Mouse (Mus musculus) neural tube, embryonic 15.5 days (tissue): Measurements from ENCODE around the gene D930007J09Rik. TPM values are rescaled to one million over a fixed set of nuclear protein-coding genes. Genes with fewer than 3 reads are reported as not detected.

ENCODE experiments used
- ATAC-seq: fragments of 200-750 bp; cut with Nextera tagmentation; 2 replicates; pipeline ENCODE4 v1.8.0; 2017; ENCODE audit warnings: mild to moderate bottlenecking, moderate TSS enrichment, moderate library complexity; ENCODE audit not compliant: low FRiP score
- H3K27ac ChIP-seq: fragments of 300-500 bp; sonication (generic); replicated peaks from 2 replicates; pipeline ENCODE4 v1.5.1; 2015; ENCODE audit warnings: mild to moderate bottlenecking, inconsistent platforms
- H3K27me3 ChIP-seq: fragments of 300-500 bp; sonication (generic); replicated peaks from 2 replicates; pipeline ENCODE4 v1.6.1; 2015; ENCODE audit warnings: inconsistent platforms
- H3K36me3 ChIP-seq: fragments of 300-500 bp; sonication (generic); 2 replicates; pipeline ENCODE4 v1.6.1; 2015; ENCODE audit warnings: inconsistent platforms
- H3K4me1 ChIP-seq: fragments of 300-500 bp; sonication (generic); 2 replicates; pipeline ENCODE4 v1.6.1; 2015; ENCODE audit warnings: inconsistent platforms
- H3K4me2 ChIP-seq: fragments of 300-500 bp; sonication (generic); 2 replicates; pipeline ENCODE4 v1.6.1; 2015; ENCODE audit warnings: inconsistent platforms, mild to moderate bottlenecking, moderate library complexity
- H3K4me3 ChIP-seq: fragments of 300-500 bp; sonication (generic); replicated peaks from 2 replicates; pipeline ENCODE4 v1.5.1; 2015; ENCODE audit warnings: mild to moderate bottlenecking, inconsistent platforms
- H3K9ac ChIP-seq: fragments of 300-500 bp; sonication (generic); replicated peaks from 2 replicates; pipeline ENCODE4 v1.6.1; 2015; ENCODE audit warnings: mild to moderate bottlenecking, inconsistent platforms
- H3K9me3 ChIP-seq: fragments of 300-500 bp; sonication (generic); replicated peaks from 2 replicates; pipeline ENCODE4 v1.6.1; 2016; ENCODE audit warnings: inconsistent platforms
- WGBS: fragments of 180-500 bp; shearing (Covaris S2); methylation state at CpG from one replicate; pipeline ENCODE4 v1.1.7; 2015; ENCODE audit warnings: mixed read lengths; 5-methylcytosine and 5-hydroxymethylcytosine counted together
- polyA plus RNA-seq: library from polyadenylated mRNA; unstranded; fragments of >200 nt; fragmentation: Nextera tagmentation; extraction: Ambion mirVana; gene quantifications from 2 replicates; pipeline ENCODE4 v1.2.1, GENCODE M21; 2015

D930007J09Rik gene
- polyA plus RNA-seq, 1 experiment from 2014 or later = not detected

GRCm38 (mm10) chr13:32807624-32808023 lies 5.0 kb upstream of the D930007J09Rik start:
- H3K9ac ChIP-seq = no peak overlapping the region
- 74% methylated on average over 3 of the region's 3 CpGs for WGBS
- no peaks in the 10 kb centered on the region for H3K9me3 ChIP-seq
- H3K4me3 ChIP-seq = no peak overlapping the region
- ATAC-seq = no peak
- H3K4me2 ChIP-seq = no peak overlapping the region
- H3K36me3 ChIP-seq = peaks cover 28% of the 10 kb centered on the region
- H3K27ac ChIP-seq = no peak overlapping the region
- H3K27me3 ChIP-seq = no peaks in the 10 kb centered on the region
- H3K4me1 ChIP-seq = peaks cover 24% of the 10 kb centered on the region

DNA sequence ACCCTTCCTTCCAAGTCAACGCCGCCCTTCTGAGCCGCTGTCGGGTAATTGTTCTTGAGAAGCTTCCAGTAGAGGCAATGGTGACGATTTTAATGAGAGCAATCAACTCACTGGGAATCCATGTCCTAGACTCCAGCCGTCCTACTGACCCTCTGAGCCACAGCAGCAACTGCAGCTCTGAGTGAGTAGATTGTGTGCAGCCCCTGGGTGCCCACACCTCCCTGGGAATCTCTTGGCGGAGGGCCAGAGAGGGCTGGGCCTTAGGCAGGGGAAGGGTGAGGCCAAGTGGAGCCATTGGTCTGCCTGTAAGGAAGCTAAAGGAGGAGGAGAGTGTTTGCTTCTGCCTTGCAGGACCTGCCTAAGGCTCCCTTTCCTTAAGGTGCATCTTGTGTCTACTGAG lies 4.2 kb upstream of the D930007J09Rik start:
- Histone ChIP-seq H3K9me3 (no peaks in the 10 kb centered on the region), H3K4me1 (peaks cover 24% of the 10 kb centered on the region), H3K27me3 (no peaks in the 10 kb centered on the region), H3K36me3 (peaks cover 25% of the 10 kb centered on the region), H3K4me3 (no peak overlapping the region), H3K27ac (no peak overlapping the region), H3K4me2 (no peak overlapping the region), H3K9ac (no peak overlapping the region)
- no peak for ATAC-seq
- WGBS = 71% methylated on average over 7 of the region's 7 CpGs

GRCm38 (mm10) chr13:32803701-32804345 lies 1.2 kb upstream of the D930007J09Rik start:
- Histone ChIP-seq H3K27ac (no peak overlapping the region), H3K4me2 (peak overlapping the region; percentile 78), H3K9ac (peak overlapping the region; percentile 87), H3K27me3 (no peaks in the 10 kb centered on the region), H3K36me3 (peaks cover 18% of the 10 kb centered on the region), H3K9me3 (no peaks in the 10 kb centered on the region), H3K4me3 (peak overlapping the region; percentile 69), H3K4me1 (peaks cover 30% of the 10 kb centered on the region)
- ATAC-seq = no peak
- WGBS = 51% methylated on average over 4 of the region's 4 CpGs

GRCm38 (mm10) chr13:32801693-32802221 lies 892 bp downstream of the D930007J09Rik start, which contains the start of gene Wrnip1:
Gene Wrnip1, plus strand, starts transcription at chr13:32802038.
- H3K4me1 ChIP-seq = peaks cover 30% of the 10 kb centered on the region
- ATAC-seq = peak; percentile 99
- no peaks in the 10 kb centered on the region for H3K27me3 ChIP-seq
- 1% methylated on average over 41 of the region's 51 CpGs for WGBS
- peak within 1 kb of the TSS; percentile 69 for H3K4me3 ChIP-seq
- H3K36me3 ChIP-seq = peaks cover 6% of the 10 kb centered on the region
- H3K4me2 ChIP-seq = peak within 1 kb of the TSS; percentile 78
- peak within 1 kb of the TSS; percentile 87 for H3K9ac ChIP-seq
- peak within 1 kb of the TSS; percentile 88 for H3K27ac ChIP-seq
- no peaks in the 10 kb centered on the region for H3K9me3 ChIP-seq

DNA sequence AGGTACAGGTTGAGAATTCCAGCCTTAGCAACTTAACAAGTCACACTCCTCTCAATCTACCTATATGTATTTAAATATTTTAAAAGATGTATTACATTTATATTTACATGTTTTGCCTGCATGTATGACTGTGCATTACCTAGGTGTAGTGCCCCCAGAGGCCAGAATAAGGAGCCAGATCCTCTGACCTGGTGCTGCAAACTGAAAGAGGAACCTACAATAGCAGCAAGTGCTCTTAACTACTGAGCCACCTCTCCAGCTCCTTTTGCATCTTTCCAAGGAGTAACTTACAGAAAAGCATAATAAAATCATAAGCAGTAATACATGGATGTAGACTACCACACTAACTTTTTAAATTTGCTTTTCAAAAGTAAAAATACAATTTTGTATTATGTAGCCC lies 1.8 kb downstream of the D930007J09Rik start:
- Histone ChIP-seq H3K9me3 (no peaks in the 10 kb centered on the region), H3K4me1 (peaks cover 32% of the 10 kb centered on the region), H3K9ac (peak overlapping the region; percentile 42; the same call in 1 of the 2 replicates), H3K27ac (peak overlapping the region; percentile 77; the same call in 1 of the 2 replicates), H3K27me3 (no peaks in the 10 kb centered on the region), H3K36me3 (no peaks in the 10 kb centered on the region; the same call in 1 of the 2 replicates), H3K4me2 (peak overlapping the region; percentile 61), H3K4me3 (peak overlapping the region; percentile 69)
- ATAC-seq = no peak

DNA sequence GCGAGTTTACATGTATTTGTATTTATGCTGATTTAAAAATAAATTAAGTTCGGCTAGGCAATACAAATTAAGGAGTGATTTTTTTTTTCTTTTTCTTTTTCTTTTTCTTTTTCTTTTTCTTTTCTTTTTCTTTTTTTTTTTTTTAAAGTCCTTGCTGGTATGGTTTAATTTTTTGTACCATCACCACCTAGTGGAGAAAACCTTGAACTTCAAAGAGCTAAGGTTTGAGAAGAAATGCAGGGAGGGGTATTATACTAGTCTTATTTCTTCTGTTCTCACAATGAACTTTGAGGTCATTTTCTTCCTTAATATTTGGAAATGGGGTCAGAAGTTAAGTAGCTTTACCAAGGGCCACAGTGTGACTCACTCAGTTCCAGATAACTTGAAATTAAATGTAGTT lies 3.5 kb downstream of the D930007J09Rik start:
- no peak overlapping the region for H3K27ac ChIP-seq
- ATAC-seq = no peak
- H3K4me2 ChIP-seq = no peak overlapping the region
- no peaks in the 10 kb centered on the region for H3K36me3 ChIP-seq
- no peak overlapping the region for H3K9ac ChIP-seq
- H3K4me3 ChIP-seq = no peak overlapping the region
- H3K27me3 ChIP-seq = no peaks in the 10 kb centered on the region
- 80% methylated on average over 2 of the region's 2 CpGs for WGBS
- H3K4me1 ChIP-seq = peaks cover 21% of the 10 kb centered on the region
- H3K9me3 ChIP-seq = no peaks in the 10 kb centered on the region

- Histone ChIP-seq H3K4me1 (peaks cover 8% of the 10 kb centered on the region), H3K36me3 (no peaks in the 10 kb centered on the region), H3K9ac (no peak overlapping the region), H3K27me3 (no peaks in the 10 kb centered on the region), H3K27ac (no peak overlapping the region), H3K9me3 (no peaks in the 10 kb centered on the region), H3K4me2 (no peak overlapping the region), H3K4me3 (no peak overlapping the region)
- no peak for ATAC-seq
- 96% methylated on average over 1 of the region's 1 CpGs for WGBS
These were observed 5.6 kb downstream of the D930007J09Rik start for GRCm38 (mm10) chr13:32797085-32797484.

DNA sequence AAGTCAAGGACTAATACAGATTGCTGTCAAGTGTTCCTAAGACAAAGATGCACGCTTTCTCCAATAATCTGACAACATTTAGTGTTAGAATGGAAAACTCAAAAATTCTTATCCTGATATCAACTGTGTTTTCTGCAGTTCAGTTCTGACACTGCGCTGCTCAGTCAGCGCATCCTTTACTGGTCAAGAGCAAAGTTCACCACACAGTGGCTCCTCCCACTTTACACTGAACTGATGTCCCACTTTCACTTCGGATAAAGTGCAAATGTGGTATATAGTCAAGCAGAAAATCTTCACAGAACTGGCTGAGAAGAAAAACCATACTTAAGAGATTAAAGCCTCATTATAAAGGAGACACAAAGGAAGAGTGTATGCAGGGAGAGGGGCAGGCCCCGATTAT lies 7.5 kb downstream of the D930007J09Rik start:
- no peak for ATAC-seq
- no peak overlapping the region for H3K4me2 ChIP-seq
- no peak overlapping the region for H3K27ac ChIP-seq
- no peak overlapping the region for H3K9ac ChIP-seq
- no peaks in the 10 kb centered on the region for H3K36me3 ChIP-seq
- H3K27me3 ChIP-seq = no peaks in the 10 kb centered on the region
- H3K4me1 ChIP-seq = 0 out of 2 replicates have a peak, but pooled peaks cover 2% of the 10 kb centered on the region
- no peaks in the 10 kb centered on the region for H3K9me3 ChIP-seq
- 91% methylated on average over 5 of the region's 5 CpGs for WGBS
- no peak overlapping the region for H3K4me3 ChIP-seq

DNA sequence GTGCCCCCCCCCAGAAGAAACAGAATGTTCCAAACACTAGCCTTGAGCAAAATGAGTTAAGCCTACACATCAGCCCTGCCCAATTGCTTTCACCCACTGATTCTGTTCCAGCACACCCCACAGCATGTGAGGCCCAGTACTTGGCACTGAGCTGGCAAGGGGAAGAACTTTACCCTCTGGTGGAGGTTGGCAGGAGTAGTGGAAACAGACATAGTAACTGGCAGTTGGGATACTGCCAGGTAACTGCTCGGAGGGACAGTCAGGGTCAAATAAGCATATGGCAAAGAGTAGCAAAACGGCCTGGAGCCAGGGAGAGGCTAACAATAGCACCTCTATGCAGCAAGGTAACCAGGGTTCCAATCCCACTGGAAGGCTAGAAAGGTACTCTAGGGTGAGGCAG lies 8.0 kb downstream of the D930007J09Rik start:
- no peak for ATAC-seq
- H3K4me2 ChIP-seq = no peak overlapping the region
- no peak overlapping the region for H3K27ac ChIP-seq
- 0 out of 2 replicates have a peak, but pooled peaks cover 2% of the 10 kb centered on the region for H3K4me1 ChIP-seq
- H3K27me3 ChIP-seq = no peaks in the 10 kb centered on the region
- WGBS = 73% methylated on average over 2 of the region's 2 CpGs
- H3K9ac ChIP-seq = no peak overlapping the region
- H3K9me3 ChIP-seq = no peaks in the 10 kb centered on the region
- no peak overlapping the region for H3K4me3 ChIP-seq
- H3K36me3 ChIP-seq = no peaks in the 10 kb centered on the region

- no peak overlapping the region for H3K4me2 ChIP-seq
- no peaks in the 10 kb centered on the region for H3K36me3 ChIP-seq
- no peak overlapping the region for H3K9ac ChIP-seq
- H3K9me3 ChIP-seq = no peaks in the 10 kb centered on the region
- WGBS = 77% methylated on average over 4 of the region's 4 CpGs
- H3K4me3 ChIP-seq = no peak overlapping the region
- H3K27me3 ChIP-seq = no peaks in the 10 kb centered on the region
- no peaks in the 10 kb centered on the region for H3K4me1 ChIP-seq
- ATAC-seq = no peak
- no peak overlapping the region for H3K27ac ChIP-seq
These were observed 12.9 kb downstream of the D930007J09Rik start for GRCm38 (mm10) chr13:32789781-32790180.

- ATAC-seq = no peak
- Histone ChIP-seq H3K9ac (no peak overlapping the region), H3K4me1 (no peaks in the 10 kb centered on the region), H3K4me3 (no peak overlapping the region), H3K9me3 (no peaks in the 10 kb centered on the region), H3K27me3 (no peaks in the 10 kb centered on the region), H3K4me2 (no peak overlapping the region), H3K27ac (no peak overlapping the region), H3K36me3 (no peaks in the 10 kb centered on the region)
- 80% methylated on average over 2 of the region's 2 CpGs for WGBS
These were observed 15.1 kb downstream of the D930007J09Rik start for GRCm38 (mm10) chr13:32787584-32787983.

DNA sequence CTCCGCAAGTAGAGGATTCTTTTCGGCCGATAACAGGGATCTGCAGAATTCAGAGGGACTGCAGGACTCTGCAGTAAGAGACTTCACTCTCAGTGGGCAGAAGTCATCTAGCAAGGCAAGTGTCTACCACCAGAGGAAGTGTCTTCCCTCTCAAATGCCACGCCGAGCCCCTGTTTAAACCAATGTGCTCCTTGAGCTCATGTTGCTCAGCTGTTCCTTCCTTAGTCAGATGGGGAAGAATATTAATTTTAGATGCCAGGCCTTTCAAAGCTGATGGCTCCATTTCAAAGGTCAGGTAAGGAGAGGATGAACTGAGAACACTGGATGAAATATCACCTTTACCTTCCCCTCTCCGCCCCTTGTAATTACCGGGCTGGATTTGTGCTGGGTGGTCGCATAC lies 18.8 kb downstream of the D930007J09Rik start, which contains the start of gene Mylk4:
Mylk4 (minus strand) TSS at position 139 of the 400 bp plus-strand sequence.
- 84% methylated on average over 8 of the region's 8 CpGs for WGBS
- H3K27ac ChIP-seq = no peak within 1 kb of the TSS
- no peaks in the 10 kb centered on the region for H3K9me3 ChIP-seq
- no peaks in the 10 kb centered on the region for H3K36me3 ChIP-seq
- no peak for ATAC-seq
- no peaks in the 10 kb centered on the region for H3K4me1 ChIP-seq
- no peak within 1 kb of the TSS for H3K9ac ChIP-seq
- no peak within 1 kb of the TSS for H3K4me3 ChIP-seq
- H3K4me2 ChIP-seq = no peak within 1 kb of the TSS
- H3K27me3 ChIP-seq = no peaks in the 10 kb centered on the region
